Mouse (Mus musculus): ENCODE data around the gene Rhbdl3. TPM values are rescaled to one million over a fixed set of nuclear protein-coding genes. Genes with fewer than 3 reads are reported as not detected.

The Rhbdl3 gene
- 0.52 TPM in 1 of 2 replicates, not detected in the other for polyA plus RNA-seq (2011; ENCODE audit: insufficient read depth, insufficient read length, low replicate concordance, missing spikeins)

- no peak for TF ChIP-seq CTCF (IDR thresholded peaks at IDR 0.05; ENCODE audit: control insufficient read depth, insufficient read depth, low read length)
- no peak for TF ChIP-seq POLR2A (IDR thresholded peaks at IDR 0.05; ENCODE audit: borderline replicate concordance, control insufficient read depth, low read depth, low read length)
- H3K4me3 ChIP-seq (replicated peaks; ENCODE audit: control insufficient read depth, low read depth, low read length): peak within 1 kb of the TSS; percentile 25
- no peak within 1 kb of the TSS for H3K27ac ChIP-seq (ENCODE audit: control insufficient read depth, insufficient read depth, low read depth, low read length, poor library complexity)
- 1% methylated on average over 79 of the region's 81 CpGs for WGBS
- no peaks in the 10 kb centered on the region; the same call in 1 of the 2 replicates for H3K4me1 ChIP-seq (ENCODE audit: control insufficient read depth, insufficient read depth, low read length)
Measured at GRCm38 (mm10) chr11:80300551-80301315, at the start of gene Rhbdl3. Gene Rhbdl3 (plus strand): TSS chr11:80300912.

- no peak for TF ChIP-seq POLR2A (IDR thresholded peaks at IDR 0.05; ENCODE audit: borderline replicate concordance, control insufficient read depth, low read depth, low read length)
- TF ChIP-seq CTCF (IDR thresholded peaks at IDR 0.05; ENCODE audit: control insufficient read depth, insufficient read depth, low read length): no peak
- 90% methylated on average over 8 of the region's 8 CpGs for WGBS
- no peaks in the 10 kb centered on the region for H3K4me1 ChIP-seq (ENCODE audit: control insufficient read depth, insufficient read depth, low read length)
- no peak overlapping the region for H3K27ac ChIP-seq (ENCODE audit: control insufficient read depth, insufficient read depth, low read depth, low read length, poor library complexity)
- no peak overlapping the region for H3K4me3 ChIP-seq (replicated peaks; ENCODE audit: control insufficient read depth, low read depth, low read length)
Measured at GRCm38 (mm10) chr11:80264137-80264536, 36.6 kb upstream of the Rhbdl3 start.

GRCm38 (mm10) chr11:80271096-80271495 is 29.6 kb upstream of the Rhbdl3 start:
- H3K27ac ChIP-seq (ENCODE audit: control insufficient read depth, insufficient read depth, low read depth, low read length, poor library complexity): no peak overlapping the region
- H3K4me3 ChIP-seq (replicated peaks; ENCODE audit: control insufficient read depth, low read depth, low read length): no peak overlapping the region
- 73% methylated on average over 5 of the region's 5 CpGs for WGBS
- H3K4me1 ChIP-seq (ENCODE audit: control insufficient read depth, insufficient read depth, low read length): no peaks in the 10 kb centered on the region
- TF ChIP-seq POLR2A (IDR thresholded peaks at IDR 0.05; ENCODE audit: borderline replicate concordance, control insufficient read depth, low read depth, low read length) (no peak), CTCF (IDR thresholded peaks at IDR 0.05; ENCODE audit: control insufficient read depth, insufficient read depth, low read length) (no peak)

- Histone ChIP-seq H3K27ac (ENCODE audit: control insufficient read depth, insufficient read depth, low read depth, low read length, poor library complexity) (no peak overlapping the region), H3K4me1 (ENCODE audit: control insufficient read depth, insufficient read depth, low read length) (no peaks in the 10 kb centered on the region), H3K4me3 (replicated peaks; ENCODE audit: control insufficient read depth, low read depth, low read length) (no peak overlapping the region)
- WGBS: 18% methylated on average over 3 of the region's 3 CpGs
- TF ChIP-seq POLR2A (IDR thresholded peaks at IDR 0.05; ENCODE audit: borderline replicate concordance, control insufficient read depth, low read depth, low read length) (no peak), CTCF (IDR thresholded peaks at IDR 0.05; ENCODE audit: control insufficient read depth, insufficient read depth, low read length) (no peak)
Measured at GRCm38 (mm10) chr11:80275011-80275410, 25.7 kb upstream of the Rhbdl3 start.

GRCm38 (mm10) chr11:80278054-80278453 is 22.7 kb upstream of the Rhbdl3 start:
- Histone ChIP-seq H3K4me3 (replicated peaks; ENCODE audit: control insufficient read depth, low read depth, low read length) (no peak overlapping the region), H3K4me1 (ENCODE audit: control insufficient read depth, insufficient read depth, low read length) (no peaks in the 10 kb centered on the region), H3K27ac (ENCODE audit: control insufficient read depth, insufficient read depth, low read depth, low read length, poor library complexity) (no peak overlapping the region)
- no peak for TF ChIP-seq CTCF (IDR thresholded peaks at IDR 0.05; ENCODE audit: control insufficient read depth, insufficient read depth, low read length)
- TF ChIP-seq POLR2A (IDR thresholded peaks at IDR 0.05; ENCODE audit: borderline replicate concordance, control insufficient read depth, low read depth, low read length): no peak
- WGBS: 77% methylated on average over 2 of the region's 2 CpGs

GRCm38 (mm10) chr11:80283786-80284185 is 16.9 kb upstream of the Rhbdl3 start:
- H3K27ac ChIP-seq (ENCODE audit: control insufficient read depth, insufficient read depth, low read depth, low read length, poor library complexity): no peak overlapping the region
- H3K4me1 ChIP-seq (ENCODE audit: control insufficient read depth, insufficient read depth, low read length): no peaks in the 10 kb centered on the region
- TF ChIP-seq CTCF (IDR thresholded peaks at IDR 0.05; ENCODE audit: control insufficient read depth, insufficient read depth, low read length) (no peak), POLR2A (IDR thresholded peaks at IDR 0.05; ENCODE audit: borderline replicate concordance, control insufficient read depth, low read depth, low read length) (no peak)
- no peak overlapping the region for H3K4me3 ChIP-seq (replicated peaks; ENCODE audit: control insufficient read depth, low read depth, low read length)
- WGBS: 81% methylated on average over 3 of the region's 3 CpGs

GRCm38 (mm10) chr11:80284641-80285040 is 16.1 kb upstream of the Rhbdl3 start:
- Histone ChIP-seq H3K4me3 (replicated peaks; ENCODE audit: control insufficient read depth, low read depth, low read length) (no peak overlapping the region), H3K4me1 (ENCODE audit: control insufficient read depth, insufficient read depth, low read length) (no peaks in the 10 kb centered on the region), H3K27ac (ENCODE audit: control insufficient read depth, insufficient read depth, low read depth, low read length, poor library complexity) (no peak overlapping the region)
- 65% methylated on average over 6 of the region's 6 CpGs for WGBS
- TF ChIP-seq POLR2A (IDR thresholded peaks at IDR 0.05; ENCODE audit: borderline replicate concordance, control insufficient read depth, low read depth, low read length) (no peak), CTCF (IDR thresholded peaks at IDR 0.05; ENCODE audit: control insufficient read depth, insufficient read depth, low read length) (no peak)

- H3K4me3 ChIP-seq (replicated peaks; ENCODE audit: control insufficient read depth, low read depth, low read length): no peak overlapping the region
- H3K4me1 ChIP-seq (ENCODE audit: control insufficient read depth, insufficient read depth, low read length): no peaks in the 10 kb centered on the region
- H3K27ac ChIP-seq (ENCODE audit: control insufficient read depth, insufficient read depth, low read depth, low read length, poor library complexity): no peak overlapping the region
- WGBS: 10% methylated on average over 5 of the region's 5 CpGs
- TF ChIP-seq POLR2A (IDR thresholded peaks at IDR 0.05; ENCODE audit: borderline replicate concordance, control insufficient read depth, low read depth, low read length) (no peak), CTCF (IDR thresholded peaks at IDR 0.05; ENCODE audit: control insufficient read depth, insufficient read depth, low read length) (peak; percentile 84)
Measured at GRCm38 (mm10) chr11:80287150-80287549, 13.6 kb upstream of the Rhbdl3 start.

All from bone marrow, adult 2 months (tissue).